Mouse (Mus musculus) heart, postnatal 0 days (tissue): Measurements from ENCODE around the gene Kdm4d.

Source experiments
- CTCF ChIP-seq: IDR thresholded peaks from 2 replicates; pipeline ENCODE4 v1.5.1; 2016; ENCODE audit warnings: antibody characterized with exemption, control low read depth, low read depth
- EP300 ChIP-seq: IDR thresholded peaks from 2 replicates; pipeline ENCODE4 v1.6.1; 2016; ENCODE audit warnings: antibody characterized with exemption, low read depth

DNA sequence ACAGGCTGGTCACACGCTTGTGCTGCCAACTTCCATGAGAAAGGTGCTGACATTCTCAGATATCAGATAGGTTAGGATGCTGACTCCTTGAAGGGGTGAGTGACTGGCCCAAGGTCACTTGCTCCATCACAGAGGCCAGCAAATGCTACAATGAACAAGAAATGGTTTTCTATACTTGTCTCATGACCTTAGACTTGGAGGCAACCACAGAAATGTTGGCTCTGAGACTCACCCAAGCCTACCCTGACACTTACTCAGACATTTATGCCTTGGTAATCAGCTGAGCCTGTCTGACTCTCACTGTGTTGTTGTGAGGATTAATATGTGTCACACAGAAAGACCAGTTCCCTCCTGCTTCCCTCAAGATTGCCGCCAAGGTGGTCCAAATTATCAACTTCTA, 33.4 kb upstream of the Kdm4d start:
- no peak for TF ChIP-seq CTCF
- TF ChIP-seq EP300, result no peak
